Mouse (Mus musculus) neural tube, embryonic 12.5 days (tissue): ENCODE data around the gene Gorasp2. TPM values are rescaled to one million over a fixed set of nuclear protein-coding genes. Genes with fewer than 3 reads are reported as not detected.

Source experiments
- polyA plus RNA-seq: library from polyadenylated mRNA; unstranded; fragments of >200 nt; fragmentation: Nextera tagmentation; extraction: Ambion mirVana; gene quantifications from 2 replicates; pipeline ENCODE4 v1.2.1, GENCODE M21; 2016

Gene Gorasp2
- polyA plus RNA-seq, 1 experiment from 2014 or later = 128 TPM

Other genes with a start within 250 kb of the Gorasp2 start
- 3.9 and 5.2 TPM in 2 replicates for gene Sp5, start 186.7 kb upstream of the Gorasp2 start, polyA plus RNA-seq
- 0.73 and 1.4 TPM in 2 replicates for gene Erich2, start 152.8 kb upstream of the Gorasp2 start, polyA plus RNA-seq
- 17.2 and 21.6 TPM in 2 replicates for gene Gad1, start 108.5 kb upstream of the Gorasp2 start, polyA plus RNA-seq
- 4.6 and 4.8 TPM in 2 replicates for gene Gm26558, start 532 bp downstream of the Gorasp2 start, polyA plus RNA-seq
- 36.1 and 36.3 TPM in 2 replicates for gene Tlk1, start 164.2 kb downstream of the Gorasp2 start, polyA plus RNA-seq